Mouse (Mus musculus) heart, postnatal 0 days (tissue): ENCODE data around the gene Tmsb15b2.
"Not testable (repeated sequence)": the region's sequence is repeated elsewhere in the genome, so short reads cannot be mapped to it uniquely, and the experiment has no call there.

Experiments
- CTCF ChIP-seq: IDR thresholded peaks from 2 replicates; pipeline ENCODE4 v1.5.1; 2016; ENCODE audit warnings: antibody characterized with exemption, control low read depth, low read depth
- EP300 ChIP-seq: IDR thresholded peaks from 2 replicates; pipeline ENCODE4 v1.6.1; 2016; ENCODE audit warnings: antibody characterized with exemption, low read depth

- TF ChIP-seq CTCF, EP300: not testable (repeated sequence)
These were observed 17.6 kb downstream of the Tmsb15b2 start for GRCm38 (mm10) chrX:136957583-136958279.
